Mouse (Mus musculus) lung, adult 2 months (tissue): Measurements from ENCODE around the gene Chrna5. TPM values are rescaled to one million over a fixed set of nuclear protein-coding genes. Genes with fewer than 3 reads are reported as not detected.

ENCODE experiments used
- DNase-seq: peaks from one replicate; pipeline ENCODE4 v3.0.0; 2022
- H3K4me1 ChIP-seq: fragments of 200-500 bp; 2 replicates; pipeline ENCODE4 v1.6.1; 2011; ENCODE audit warnings: low read length; ENCODE audit not compliant: control insufficient read depth, insufficient read depth
- H3K4me3 ChIP-seq: fragments of 200-500 bp; replicated peaks from 2 replicates; pipeline ENCODE3; 2011; ENCODE audit warnings: low read depth, mild to moderate bottlenecking, control low read depth, low read length; ENCODE audit errors: extremely low read depth
- CTCF ChIP-seq: fragments of 200-500 bp; IDR thresholded peaks from 2 replicates; pipeline ENCODE4 v1.5.1; 2011; ENCODE audit warnings: mild to moderate bottlenecking, low read length, control low read depth; ENCODE audit not compliant: insufficient read depth
- POLR2A ChIP-seq: fragments of 200-500 bp; IDR thresholded peaks from 2 replicates; pipeline ENCODE4 v1.6.1; 2011; ENCODE audit warnings: low read depth, mild to moderate bottlenecking, control low read depth, low read length, borderline replicate concordance; ENCODE audit errors: extremely low read depth
- WGBS: fragments of 180-500 bp; shearing (Covaris S2); methylation state at CpG from one replicate; pipeline ENCODE4 v1.1.7; 2018; 5-methylcytosine and 5-hydroxymethylcytosine counted together
- polyA plus RNA-seq: library from polyadenylated mRNA; depleted of rRNA; stranded (reverse); fragments of >200 nt; gene quantifications from 2 replicates; pipeline ENCODE4 v1.2.3, GENCODE M21; 2012; rRNA removed

The Chrna5 gene
- polyA plus RNA-seq, 1 experiment = not detected

DNA sequence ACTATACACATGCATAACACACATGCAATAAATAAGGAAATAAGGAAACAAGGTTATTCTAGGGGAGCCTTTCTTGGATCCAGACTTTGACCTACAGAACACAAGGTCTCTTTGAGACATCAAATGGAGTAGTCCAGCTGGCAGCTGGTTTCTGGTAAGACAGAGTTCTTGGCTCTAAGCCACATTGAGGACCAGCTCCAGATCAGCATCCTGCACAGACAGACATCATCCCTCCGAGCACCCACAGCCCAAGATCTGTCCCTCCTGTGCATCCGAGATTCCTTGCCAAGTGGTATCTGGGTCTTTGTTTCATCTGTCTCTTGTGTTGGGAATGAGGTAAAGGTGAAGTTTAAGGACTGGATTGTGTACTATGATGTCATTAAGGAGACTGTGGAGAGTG is 64.3 kb downstream of the Chrna5 start:
- DNase-seq = no peak
- no peak overlapping the region for H3K4me3 ChIP-seq
- WGBS = 51% methylated on average over 2 of the region's 2 CpGs
- TF ChIP-seq CTCF (no peak), POLR2A (no peak)
- no peaks in the 10 kb centered on the region for H3K4me1 ChIP-seq

DNA sequence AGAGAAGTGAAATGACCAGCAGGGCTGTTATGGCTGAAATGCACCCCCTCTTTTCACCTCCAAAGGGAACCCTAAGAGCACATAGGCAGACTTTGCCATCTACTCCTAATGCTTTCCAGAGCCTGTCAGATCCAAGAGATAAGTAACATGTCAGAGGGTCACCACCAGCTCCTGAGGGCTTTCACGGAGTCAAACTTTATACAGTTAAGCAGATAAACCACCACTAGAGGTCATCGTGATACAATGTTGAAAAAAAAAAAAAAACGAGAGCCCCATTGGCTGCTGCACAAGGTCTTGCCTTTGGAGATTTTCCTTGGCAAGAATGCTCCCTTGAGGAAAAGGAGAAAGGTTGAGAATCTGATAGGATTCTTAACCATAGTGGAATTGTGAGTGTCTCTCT is 66.1 kb downstream of the Chrna5 start:
- no peak for TF ChIP-seq POLR2A
- H3K4me3 ChIP-seq = no peak overlapping the region
- WGBS = under 1% methylated on average over 3 of the region's 3 CpGs
- no peaks in the 10 kb centered on the region for H3K4me1 ChIP-seq
- no peak for DNase-seq

DNA sequence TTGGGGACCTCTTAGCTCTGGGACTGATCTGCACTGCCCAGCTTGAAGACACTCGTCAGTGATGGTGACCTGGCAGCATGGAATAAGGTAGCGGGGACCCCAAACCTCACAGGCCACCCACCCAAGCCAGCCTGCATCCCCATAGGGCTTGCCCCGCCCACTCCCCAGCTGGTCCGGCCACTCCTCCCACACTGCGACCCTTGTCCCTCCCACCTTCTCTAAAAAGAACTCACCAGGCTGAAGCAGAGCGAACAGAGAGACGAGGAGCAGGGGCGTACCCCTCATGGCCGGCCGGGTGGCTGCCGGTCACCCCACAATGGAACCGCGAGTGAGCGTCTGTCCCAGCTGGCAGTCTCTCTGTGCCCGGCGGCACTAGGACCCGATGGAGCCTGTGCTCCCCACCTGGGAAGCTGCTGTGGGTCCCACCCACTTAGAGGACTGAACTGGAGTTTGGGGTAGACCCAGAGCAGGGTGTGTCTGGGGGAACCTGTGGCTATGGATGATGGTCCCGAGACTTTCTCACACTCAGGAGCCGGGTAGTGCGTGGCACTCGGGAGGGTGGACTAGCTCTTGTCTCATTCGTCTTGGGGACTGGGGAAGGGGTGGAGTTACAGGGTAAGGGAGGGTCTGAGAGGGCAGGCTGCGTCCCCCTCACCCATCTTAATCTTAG is 67.7 kb downstream of the Chrna5 start, which contains the start of gene Chrnb4:
Gene Chrnb4, minus strand, starts transcription at position 569 of the 670 bp plus-strand sequence.
- H3K4me3 ChIP-seq = no peak within 1 kb of the TSS
- TF ChIP-seq POLR2A = no peak
- TF ChIP-seq CTCF = no peak
- 2% methylated on average over 23 of the region's 23 CpGs for WGBS
- no peak for DNase-seq
- H3K4me1 ChIP-seq = no peaks in the 10 kb centered on the region

DNA sequence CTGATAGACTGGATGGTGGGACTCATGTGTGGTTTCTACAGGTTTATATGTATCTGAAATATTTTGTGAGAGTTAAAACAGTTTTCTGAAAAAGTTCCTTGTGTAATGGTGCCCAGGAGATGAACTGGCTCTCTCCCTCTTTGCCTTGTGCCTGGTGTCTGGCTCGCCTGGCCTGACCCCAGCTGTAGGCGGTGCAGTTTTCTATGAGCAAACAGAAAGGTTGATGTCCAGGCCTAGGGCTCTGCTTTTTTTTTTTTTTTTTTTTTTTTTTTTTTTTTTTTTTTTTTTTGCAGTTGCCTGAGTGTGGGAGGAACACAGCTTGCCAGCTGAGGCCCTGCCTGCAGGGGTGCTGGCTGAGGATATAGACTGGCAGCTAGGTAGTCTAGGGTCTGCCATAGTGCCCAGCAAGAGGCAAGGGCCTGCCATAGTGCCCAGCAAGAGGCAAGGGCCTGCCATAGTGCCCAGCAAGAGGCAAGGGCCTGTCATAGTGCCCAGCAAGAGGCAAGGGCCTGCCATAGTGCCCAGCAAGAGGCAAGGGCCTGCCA is 74.8 kb downstream of the Chrna5 start:
- Histone ChIP-seq H3K4me1 (no peaks in the 10 kb centered on the region), H3K4me3 (no peak overlapping the region)
- no peak for DNase-seq
- WGBS = 84% methylated on average over 2 of the region's 2 CpGs
- no peak for TF ChIP-seq POLR2A
- no peak for TF ChIP-seq CTCF

Other genes with a start within 250 kb of the Chrna5 start
- 21.8 and 32.1 TPM in 2 replicates for gene Wdr61, start 246.4 kb upstream of the Chrna5 start, polyA plus RNA-seq
- 3.8 and 6.5 TPM in 2 replicates for gene Crabp1, start 216.1 kb upstream of the Chrna5 start, polyA plus RNA-seq
- 3.6 and 8.2 TPM in 2 replicates for gene Ireb2, start 117.1 kb upstream of the Chrna5 start, polyA plus RNA-seq
- 1.5 and 2.1 TPM in 2 replicates for gene Hykk, start 63.6 kb upstream of the Chrna5 start, polyA plus RNA-seq
- gene Psma4, start 30.1 kb upstream of the Chrna5 start, polyA plus RNA-seq = 29.5 and 52.0 TPM in 2 replicates
- gene AY074887, start 29.9 kb upstream of the Chrna5 start, polyA plus RNA-seq = not detected in 2 replicates
- gene Chrna3, start 45.7 kb downstream of the Chrna5 start, polyA plus RNA-seq = 0.10 and 0.11 TPM in 2 replicates
- 0.15 and 0.30 TPM in 2 replicates for gene Chrnb4, start 67.9 kb downstream of the Chrna5 start, polyA plus RNA-seq
- 9.9 and 11.7 TPM in 2 replicates for gene Ube2q2, start 168.0 kb downstream of the Chrna5 start, polyA plus RNA-seq
- 10.0 and 12.5 TPM in 2 replicates for gene Fbxo22, start 228.0 kb downstream of the Chrna5 start, polyA plus RNA-seq